Mouse (Mus musculus) ovary, postnatal 10 days (tissue): Measurements from ENCODE around the gene Zfp276.

Experiments used
- DNase-seq: peaks from one replicate; pipeline ENCODE4 v3.0.0; 2022; ENCODE audit warnings: low spot score

The Zfp276 gene

DNA sequence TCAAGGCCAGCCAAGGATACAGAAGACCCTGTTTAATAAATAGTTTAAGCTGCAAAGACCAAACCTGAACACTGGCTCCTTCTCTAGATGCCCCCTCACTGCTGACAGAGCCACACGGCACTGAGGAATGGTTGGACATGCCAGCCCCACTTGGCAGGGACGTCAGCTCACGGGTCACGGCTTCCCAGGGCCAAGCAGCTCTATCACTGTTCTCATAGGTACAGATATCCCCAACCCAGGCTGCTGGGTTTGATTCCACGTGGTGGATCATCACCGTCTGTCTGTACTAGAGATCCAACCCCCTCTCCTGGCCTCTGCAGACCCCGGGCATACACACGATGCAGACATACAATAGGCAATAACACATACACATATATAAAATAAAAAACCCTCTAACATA, 36.7 kb downstream of the Zfp276 start:
- no peak for DNase-seq

GRCm38 (mm10) chr8:123291716-123292115, 37.7 kb downstream of the Zfp276 start:
- no peak for DNase-seq

- DNase-seq: no peak
These were observed 38.3 kb downstream of the Zfp276 start for GRCm38 (mm10) chr8:123292281-123292680.

- no peak for DNase-seq
These were observed 38.8 kb downstream of the Zfp276 start for GRCm38 (mm10) chr8:123292785-123293184.

DNA sequence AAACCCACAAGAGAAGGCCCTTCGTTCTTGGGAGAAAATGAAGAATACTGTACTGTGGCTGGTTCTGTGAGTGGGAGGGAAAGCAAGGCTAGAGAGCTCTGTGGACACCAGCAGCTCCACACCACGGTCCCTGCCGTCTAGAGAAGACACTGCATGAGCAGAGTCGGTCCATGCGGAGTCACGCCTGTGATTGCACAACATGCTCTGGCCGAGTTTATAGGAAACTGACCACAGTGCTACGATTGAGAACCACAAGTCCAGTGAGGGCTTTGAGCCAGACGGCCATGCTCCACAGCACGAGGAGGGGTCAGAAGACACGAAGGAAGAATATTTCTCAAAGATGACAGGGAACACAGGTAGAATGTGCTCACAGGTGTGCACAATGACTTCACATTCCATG, 44.3 kb downstream of the Zfp276 start:
- DNase-seq: no peak

GRCm38 (mm10) chr8:123308738-123309137, 54.7 kb downstream of the Zfp276 start:
- no peak for DNase-seq

DNA sequence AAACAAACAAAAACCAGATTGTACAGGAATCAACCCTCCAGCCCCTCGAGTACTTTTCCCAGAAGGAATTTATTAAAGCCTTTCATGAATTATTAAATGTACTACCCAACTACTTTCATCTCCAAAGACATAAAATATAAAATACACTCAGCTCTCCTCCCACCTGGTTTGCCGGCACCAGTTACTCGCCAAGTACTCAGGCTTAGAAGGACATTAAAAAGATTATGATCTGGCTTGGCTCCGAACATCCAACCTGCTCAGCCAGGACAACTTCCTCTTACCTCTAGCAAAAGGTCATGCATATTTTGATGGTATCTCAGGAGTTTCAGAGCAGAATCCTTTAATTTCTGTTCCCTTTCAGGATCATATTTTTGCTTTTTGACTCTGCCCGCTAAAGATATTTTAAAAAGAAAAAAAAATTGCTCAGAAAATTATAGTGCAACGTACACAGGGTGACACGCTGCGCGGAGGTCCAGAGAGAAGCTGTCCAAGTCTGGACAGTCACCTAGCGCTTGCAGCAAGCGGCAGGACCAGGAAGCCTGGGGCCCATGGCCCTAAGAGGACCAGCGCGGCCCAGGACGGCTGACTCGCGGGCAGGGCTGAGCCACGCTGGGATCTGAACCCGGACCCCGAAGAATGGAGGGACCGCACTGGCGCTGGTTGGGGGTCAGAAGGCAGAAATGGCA, 63.9 kb downstream of the Zfp276 start:
- DNase-seq: no peak

- peak; percentile 67 for DNase-seq
These were observed 64.5 kb downstream of the Zfp276 start, which contains the start of gene Fanca for GRCm38 (mm10) chr8:123318467-123318911. Gene Fanca (minus strand): TSS chr8:123318576.
